Mouse (Mus musculus) olfactory bulb, adult 2 months (tissue): ENCODE measurements around the gene Auts2.

Experiments
- CTCF ChIP-seq: fragments of 200-500 bp; IDR thresholded peaks from 2 replicates; pipeline ENCODE4 v1.5.1; 2012; ENCODE audit warnings: low read depth, mild to moderate bottlenecking, low read length, moderate library complexity; ENCODE audit not compliant: insufficient read depth
- POLR2A ChIP-seq: fragments of 200-500 bp; IDR thresholded peaks from 2 replicates; pipeline ENCODE4 v1.6.1; 2012; ENCODE audit warnings: mild to moderate bottlenecking, low read depth, low read length, moderate library complexity; ENCODE audit not compliant: insufficient read depth

DNA sequence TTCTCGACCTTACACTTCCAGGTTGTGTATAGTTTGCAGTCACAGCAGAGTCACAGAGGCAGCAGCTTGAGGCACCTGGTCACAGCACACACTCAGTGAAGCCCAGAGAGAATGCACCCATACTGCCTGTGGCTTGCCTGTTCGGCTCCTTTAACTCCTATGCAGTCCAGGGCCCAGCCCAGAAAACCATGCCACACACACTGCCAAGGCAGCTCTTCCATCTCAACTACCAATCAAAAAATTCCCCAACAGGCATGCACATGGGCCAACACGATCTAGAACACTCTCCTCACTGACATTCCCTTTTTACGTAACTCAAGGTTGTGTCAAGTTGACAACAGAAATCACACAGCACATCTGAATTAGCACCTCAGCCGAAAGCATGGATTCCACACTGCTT lies 374.3 kb downstream of the Auts2 start:
- TF ChIP-seq CTCF = no peak
- TF ChIP-seq POLR2A = no peak
